15 mouse cellular contexts compared by ENCODE assay signal in the genomic region with DNA sequence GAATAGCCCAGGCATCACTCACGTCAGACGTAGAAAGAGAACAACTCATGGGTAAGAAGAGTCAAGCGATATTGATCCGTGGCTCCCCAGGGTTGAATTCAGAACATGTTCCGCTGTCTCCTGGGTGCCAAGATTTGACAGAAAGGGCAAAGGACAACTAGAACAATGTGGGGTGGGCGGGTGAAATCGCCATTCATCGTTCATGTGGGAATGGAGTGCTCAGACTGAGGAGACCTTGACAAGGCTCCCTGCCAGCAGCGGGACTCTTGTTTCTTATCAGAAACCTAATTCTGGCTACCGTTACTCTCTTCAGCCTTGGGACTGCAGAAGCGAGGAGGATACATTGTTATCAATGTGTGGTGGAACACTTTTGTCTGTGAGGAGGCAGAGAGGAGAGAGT. TPM values are rescaled to one million over a fixed set of nuclear protein-coding genes. Genes with fewer than 3 reads are reported as not detected.
DNase-seq lines count a peak whose midpoint lies in the region; ATAC-seq and TF ChIP-seq lines count a peak whose summit lies in the region.
"Had no signal": no experiment of that assay in that cellular context is flagged by ENCODE, and none has a peak within 500 bp of the region (broad histone marks: within the 10 kb centered on the region; RNA-seq: fewer than 3 reads in every experiment).

No protein-coding gene starts in this region.

- H3K4me2 ChIP-seq in liver, embryonic 14.5 days (ENCODE audit: low read depth), result no peak overlapping the region
- 0 out of 2 replicates have a peak overlapping the region, but pooled peaks have one; percentile 5 for H3K4me2 ChIP-seq in neural tube, embryonic 12.5 days (replicated peaks)
- H3K4me2 ChIP-seq: embryonic facial prominence, embryonic 13.5 days had no signal

- H3K9me3 ChIP-seq in liver, embryonic 14.5 days (ENCODE audit: control insufficient read depth, low read length), result no peaks in the 10 kb centered on the region
- no peaks in the 10 kb centered on the region for H3K9me3 ChIP-seq in neural tube, embryonic 12.5 days
- H3K9me3 ChIP-seq: embryonic facial prominence, embryonic 13.5 days had no signal

- no peak overlapping the region for H3K27ac ChIP-seq in liver, embryonic 14.5 days
- no peak overlapping the region for H3K27ac ChIP-seq in neural tube, embryonic 12.5 days
- H3K27ac ChIP-seq: embryonic facial prominence, embryonic 13.5 days; heart, adult 2 months had no signal

- H3K4me1 ChIP-seq in liver, embryonic 14.5 days (replicated peaks; ENCODE audit: control insufficient read depth in 2 of 2, insufficient read depth in 2 of 2, low read length in 1 of 2), result peaks cover 0 to 2% of the 10 kb centered on the region in 2 experiments; a peak in 2 of 4 replicates
- H3K4me1 ChIP-seq in neural tube, embryonic 12.5 days, result peaks cover under 1% of the 10 kb centered on the region; the same call in 1 of the 2 replicates

- DNase-seq in heart, adult 11 months, result peak; percentile 85
- no peak for DNase-seq in heart, adult 9 months (ENCODE audit: low spot score in 2 of 2)
- DNase-seq in liver, embryonic 14.5 days (ENCODE audit: low read depth in 3 of 3, low spot score in 3 of 3), result no peak
- DNase-seq in liver, result no peak
- peak; percentile 76 for DNase-seq in embryo, embryonic 10.5 days (ENCODE audit: low spot score)
- DNase-seq in frontal cortex, postnatal 25 days (ENCODE audit: low spot score in 2 of 2), result no peak
- DNase-seq in layer of hippocampus, adult 9-10 months (ENCODE audit: low spot score), result no peak
- DNase-seq: cerebellum, adult 9-11 months; kidney, adult 18-20 months; lung, adult 2 months; thymus, adult 18-20 months had no signal

- no peaks in the 10 kb centered on the region for H3K27me3 ChIP-seq in liver, embryonic 14.5 days (ENCODE audit: control insufficient read depth, insufficient read depth, low read length)
- H3K27me3 ChIP-seq in neural tube, embryonic 12.5 days (replicated peaks), result no peaks in the 10 kb centered on the region

- TF ChIP-seq EP300 in liver, embryonic 14.5 days (IDR thresholded peaks at IDR 0.05; ENCODE audit: low read depth), result 0 out of 2 replicates have a peak, but pooled peaks have one; percentile 22

- H3K36me3 ChIP-seq in liver, embryonic 14.5 days (replicated peaks; ENCODE audit: control insufficient read depth, insufficient read depth, low read depth), result no peaks in the 10 kb centered on the region
- no peaks in the 10 kb centered on the region for H3K36me3 ChIP-seq in neural tube, embryonic 12.5 days
- H3K36me3 ChIP-seq: embryonic facial prominence, embryonic 13.5 days had no signal

- TF ChIP-seq CTCF in liver, embryonic 14.5 days (IDR thresholded peaks at IDR 0.05; ENCODE audit: low read depth), result no peak

- H3K4me3 ChIP-seq in liver, embryonic 14.5 days (ENCODE audit: insufficient read depth in 1 of 2, low read depth in 2 of 2, low read length in 2 of 2), result no peak overlapping the region
- H3K4me3 ChIP-seq in neural tube, embryonic 12.5 days, result no peak overlapping the region
- H3K4me3 ChIP-seq: embryonic facial prominence, embryonic 13.5 days; heart, adult 2 months; myocyte had no signal

- 42% methylated on average over 11 of the region's 11 CpGs for WGBS in liver, embryonic 14.5 days (ENCODE audit: insufficient replicate concordance)
- WGBS in neural tube, embryonic 12.5 days, result 31% methylated on average over 11 of the region's 11 CpGs

- no peak for ATAC-seq in liver, embryonic 14.5 days (ENCODE audit: insufficient read depth)
- no peak for ATAC-seq in neural tube, embryonic 12.5 days (ENCODE audit: low FRiP score, low read depth)

- no peak overlapping the region for H3K9ac ChIP-seq in liver, embryonic 14.5 days (replicated peaks)
- H3K9ac ChIP-seq in neural tube, embryonic 12.5 days, result no peak overlapping the region
- H3K9ac ChIP-seq: embryonic facial prominence, embryonic 13.5 days had no signal

RNA-seq across cellular contexts. Expression of gene Slc25a4, which starts 35.3 kb away (rescaled TPM):
- 49.7 and 51.4 TPM in 2 replicates for polyA plus RNA-seq in liver, embryonic 14.5 days (2012; rRNA removed)
- polyA plus RNA-seq in liver, embryonic 14.5 days (2014; fragmentation: Nextera tagmentation; extraction: Ambion mirVana), result 83.1 and 88.3 TPM in 2 replicates
- 612 and 635 TPM in 2 replicates for polyA plus RNA-seq in neural tube, embryonic 12.5 days (2016; fragmentation: Nextera tagmentation; extraction: Ambion mirVana)

RNA-seq across cellular contexts. Expression of gene Helt, which starts 48.1 kb away (rescaled TPM):
- not detected in 2 replicates for polyA plus RNA-seq in liver, embryonic 14.5 days (2012; rRNA removed)
- not detected in 2 replicates for polyA plus RNA-seq in liver, embryonic 14.5 days (2014; fragmentation: Nextera tagmentation; extraction: Ambion mirVana)
- polyA plus RNA-seq in neural tube, embryonic 12.5 days (2016; fragmentation: Nextera tagmentation; extraction: Ambion mirVana), result 0.25 and 0.68 TPM in 2 replicates
- polyA plus RNA-seq: embryonic facial prominence, embryonic 13.5 days; lung, adult 2 months; myocyte had no signal

Comparison
In these comparisons a context has a peak if more than half of its experiments do, and no peak if none do; other contexts are left out.
1. DNase-seq: peak in heart, adult 11 months (single experiment) and embryo, embryonic 10.5 days (single experiment); none in heart, adult 9 months (0 of 2), liver, embryonic 14.5 days (0 of 3), liver (single experiment), frontal cortex, postnatal 25 days (0 of 2) and layer of hippocampus, adult 9-10 months (single experiment).